Comparison of ENCODE assay signal across 8 mouse cellular contexts in the genomic region with DNA sequence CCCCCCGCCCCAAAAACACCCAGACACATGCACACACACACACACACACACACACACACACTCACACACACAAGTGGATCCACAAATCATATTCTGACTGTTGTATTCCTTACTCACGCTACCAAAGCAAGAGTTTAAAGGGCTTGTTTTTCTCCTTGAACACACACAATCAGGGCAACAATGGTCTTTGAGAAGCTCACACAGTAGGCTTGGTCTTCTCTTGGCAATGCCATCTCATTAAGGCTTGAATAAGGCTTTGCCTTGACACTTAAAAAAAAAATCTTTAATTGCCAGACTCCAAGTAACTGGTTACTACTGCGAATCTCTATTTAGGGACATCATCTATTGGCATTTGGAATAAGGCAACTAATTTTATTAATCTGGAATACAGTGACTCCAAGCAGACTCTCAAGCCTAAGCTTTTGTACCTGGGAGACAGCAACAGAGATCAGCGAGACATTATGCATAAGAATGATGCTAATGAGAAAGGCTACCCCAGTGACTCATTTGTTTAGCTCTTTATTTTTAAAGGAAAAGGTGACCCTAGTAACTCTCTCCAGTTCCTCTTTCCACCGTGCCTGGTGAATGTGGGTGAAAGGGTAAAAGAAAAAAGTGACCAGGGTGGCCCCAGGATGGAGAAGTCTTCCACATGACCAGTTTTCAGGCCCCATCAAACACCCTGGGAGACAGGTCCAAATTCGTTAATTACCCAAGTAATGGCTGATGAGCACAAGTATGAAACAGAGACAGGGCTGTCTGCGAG. TPM values are rescaled to one million over a fixed set of nuclear protein-coding genes. Genes with fewer than 3 reads are reported as not detected.
DNase-seq lines count a peak whose midpoint lies in the region; ATAC-seq and TF ChIP-seq lines count a peak whose summit lies in the region.

No protein-coding gene starts in this region.

- intact Hi-C loops in gastrocnemius, adult 2 months (cut with DNase I): loop anchor here (2.0 kb wide), 1 partner anchor 95 kb away; no protein-coding TSS in a partner anchor
- intact Hi-C loops in gastrocnemius, postnatal 14 days (cut with DNase I; ENCODE audit: low total_unique reads): no loop called here

- H3K27me3 ChIP-seq in forebrain, embryonic 14.5 days (replicated peaks; ENCODE audit: control insufficient read depth, insufficient read depth, low read length): no peaks in the 10 kb centered on the region
- no peaks in the 10 kb centered on the region for H3K27me3 ChIP-seq in liver, embryonic 15.5 days

- H3K4me1 ChIP-seq in forebrain, embryonic 14.5 days (ENCODE audit: control insufficient read depth, insufficient read depth, low read length): peaks cover 25% of the 10 kb centered on the region
- H3K4me1 ChIP-seq in liver, embryonic 15.5 days (replicated peaks): peaks cover 30% of the 10 kb centered on the region

- no peak for DNase-seq in gastrocnemius, adult 2 months
- DNase-seq in gastrocnemius, postnatal 14 days: no peak
- DNase-seq in A20 (ENCODE audit: low read depth, low spot score): peak; percentile 68
- peak; percentile 66 for DNase-seq in forebrain, embryonic 14.5 days (ENCODE audit: low spot score)
- no peak for DNase-seq in frontal cortex, adult 2 months (ENCODE audit: extremely low spot score in 1 of 2, low spot score in 1 of 2)
- no peak for DNase-seq in thymus, adult 18-20 months
- DNase-seq in gastrocnemius, adult 8-10 months (ENCODE audit: low spot score in 2 of 2): no peak

- H3K36me3 ChIP-seq in forebrain, embryonic 14.5 days (ENCODE audit: control insufficient read depth, insufficient read depth, low read length): 0 out of 2 replicates have a peak, but pooled peaks cover 3% of the 10 kb centered on the region
- no peaks in the 10 kb centered on the region for H3K36me3 ChIP-seq in liver, embryonic 15.5 days (replicated peaks)

- peak overlapping the region; percentile 86 for H3K4me3 ChIP-seq in gastrocnemius, adult 2 months
- peak overlapping the region; percentile 86 for H3K4me3 ChIP-seq in forebrain, embryonic 14.5 days (ENCODE audit: low read depth, low read length)
- H3K4me3 ChIP-seq in liver, embryonic 15.5 days (replicated peaks): peak overlapping the region; percentile 75

- peak overlapping the region; percentile 100 for H3K27ac ChIP-seq in gastrocnemius, adult 2 months
- H3K27ac ChIP-seq in forebrain, embryonic 14.5 days (ENCODE audit: low read depth, low read length): peak overlapping the region; percentile 99
- H3K27ac ChIP-seq in liver, embryonic 15.5 days (replicated peaks): no peak overlapping the region

- H3K9me3 ChIP-seq in forebrain, embryonic 14.5 days (replicated peaks; ENCODE audit: control insufficient read depth, low read length): no peaks in the 10 kb centered on the region
- no peaks in the 10 kb centered on the region for H3K9me3 ChIP-seq in liver, embryonic 15.5 days (replicated peaks)

- no peak for TF ChIP-seq CTCF in gastrocnemius, adult 2 months (IDR thresholded peaks at IDR 0.05)

- peak overlapping the region; percentile 97 for H3K9ac ChIP-seq in forebrain, embryonic 14.5 days (ENCODE audit: low read length)
- 0 out of 2 replicates have a peak overlapping the region, but pooled peaks have one; percentile 63 for H3K9ac ChIP-seq in liver, embryonic 15.5 days

- 8% methylated on average over 7 of the region's 7 CpGs for WGBS in forebrain, embryonic 14.5 days
- 30% methylated on average over 7 of the region's 7 CpGs for WGBS in liver, embryonic 15.5 days (ENCODE audit: insufficient replicate concordance)

- H3K4me2 ChIP-seq in forebrain, embryonic 14.5 days (ENCODE audit: low read length): peak overlapping the region; percentile 78
- peak overlapping the region; percentile 77 for H3K4me2 ChIP-seq in liver, embryonic 15.5 days

- ATAC-seq in forebrain, embryonic 14.5 days: no peak
- no peak for ATAC-seq in liver, embryonic 15.5 days (ENCODE audit: insufficient read depth)

RNA-seq across cellular contexts. Expression of gene Scarb2, which starts 2.6 kb away (rescaled TPM):
- total RNA-seq in gastrocnemius, adult 2 months (2021): 10 to 100 TPM; 61.7 to 78.6 TPM
- total RNA-seq in gastrocnemius, postnatal 14 days (2021): 10 to 100 TPM; 71.7 to 79.2 TPM
- 23.9 and 26.0 TPM in 2 replicates for polyA plus RNA-seq in forebrain, embryonic 14.5 days (2014; fragmentation: Nextera tagmentation; extraction: Ambion mirVana)
- polyA plus RNA-seq in liver, embryonic 15.5 days (2015; fragmentation: Nextera tagmentation; extraction: Ambion mirVana): 7.0 and 8.0 TPM in 2 replicates
- 67.6 TPM in 2 replicates for polyA plus RNA-seq in frontal cortex, adult 2 months (2012; rRNA removed)
- 10 to 100 TPM; 72.4 to 89.7 (median 80.3) TPM for total RNA-seq in gastrocnemius, adult 8-10 months (2022)

RNA-seq across cellular contexts. Expression of gene Fam47e, which starts 50.8 kb away (rescaled TPM):
- not detected for total RNA-seq in gastrocnemius, adult 2 months (2021)
- total RNA-seq in gastrocnemius, postnatal 14 days (2021): not detected
- 0.63 and 0.66 TPM in 2 replicates for polyA plus RNA-seq in forebrain, embryonic 14.5 days (2014; fragmentation: Nextera tagmentation; extraction: Ambion mirVana)
- 4.6 and 7.8 TPM in 2 replicates for polyA plus RNA-seq in liver, embryonic 15.5 days (2015; fragmentation: Nextera tagmentation; extraction: Ambion mirVana)
- 0.21 and 0.26 TPM in 2 replicates for polyA plus RNA-seq in frontal cortex, adult 2 months (2012; rRNA removed)
- not detected for total RNA-seq in gastrocnemius, adult 8-10 months (2022)

Comparison
In these comparisons a context has a peak if more than half of its experiments do, and no peak if none do; other contexts are left out.
1. DNase-seq: peak in A20 (single experiment) and forebrain, embryonic 14.5 days (single experiment); none in gastrocnemius, adult 2 months (single experiment), gastrocnemius, postnatal 14 days (single experiment), frontal cortex, adult 2 months (0 of 2), thymus, adult 18-20 months (0 of 2) and gastrocnemius, adult 8-10 months (0 of 2).
2. Peak in every context shown above with its lines, with median percentiles within 50 percentile points of each other: H3K4me3 ChIP-seq.